Mouse (Mus musculus): ENCODE measurements around the gene Trak1. TPM values are rescaled to one million over a fixed set of nuclear protein-coding genes. Genes with fewer than 3 reads are reported as not detected.

Gene Trak1
- polyA plus RNA-seq, 1 experiment from 2014 or later, result 40.3 TPM

DNA sequence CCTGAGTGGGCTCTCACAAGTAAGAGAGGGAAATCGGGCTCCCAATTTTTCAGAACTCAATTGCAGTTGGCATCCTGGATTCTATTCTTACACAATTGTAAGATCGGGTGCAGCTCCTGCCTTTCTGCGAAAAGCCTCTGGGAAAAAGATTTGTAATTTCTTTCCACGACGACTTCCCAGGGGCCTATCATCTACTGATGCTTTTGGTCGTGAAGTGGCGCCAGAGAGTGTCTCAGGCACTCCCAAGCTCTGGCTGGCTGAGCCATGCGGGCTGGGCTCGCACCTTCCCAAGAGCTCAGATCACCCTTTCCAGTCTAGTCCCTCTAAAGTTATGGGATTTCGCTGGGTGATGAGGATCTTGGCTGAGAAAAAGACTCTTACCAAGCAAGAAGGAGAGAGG is 198.8 kb downstream of the Trak1 start:
- no peak for ATAC-seq
- no peak overlapping the region for H3K4me3 ChIP-seq (ENCODE audit: low read depth, low read length)
- H3K27me3 ChIP-seq (replicated peaks; ENCODE audit: control insufficient read depth, insufficient read depth, low read length), result peaks cover 40% of the 10 kb centered on the region
- H3K9ac ChIP-seq (ENCODE audit: low read length), result no peak overlapping the region
- peaks cover 9% of the 10 kb centered on the region for H3K4me1 ChIP-seq (ENCODE audit: control insufficient read depth, insufficient read depth, low read length)
- DNase-seq (ENCODE audit: low spot score), result no peak
- H3K9me3 ChIP-seq (replicated peaks; ENCODE audit: control insufficient read depth, low read length), result no peaks in the 10 kb centered on the region
- H3K4me2 ChIP-seq (ENCODE audit: low read length), result no peak overlapping the region
- 21% methylated on average over 10 of the region's 10 CpGs for WGBS
- no peak overlapping the region for H3K27ac ChIP-seq (ENCODE audit: low read depth, low read length)
- H3K36me3 ChIP-seq (ENCODE audit: control insufficient read depth, insufficient read depth, low read length), result no peaks in the 10 kb centered on the region

GRCm38 (mm10) chr9:121505346-121505745 is 208.0 kb downstream of the Trak1 start:
- Histone ChIP-seq H3K9ac (ENCODE audit: low read length) (no peak overlapping the region), H3K27ac (ENCODE audit: low read depth, low read length) (no peak overlapping the region), H3K36me3 (ENCODE audit: control insufficient read depth, insufficient read depth, low read length) (no peaks in the 10 kb centered on the region), H3K4me1 (ENCODE audit: control insufficient read depth, insufficient read depth, low read length) (no peaks in the 10 kb centered on the region), H3K9me3 (replicated peaks; ENCODE audit: control insufficient read depth, low read length) (no peaks in the 10 kb centered on the region), H3K4me2 (ENCODE audit: low read length) (no peak overlapping the region), H3K27me3 (replicated peaks; ENCODE audit: control insufficient read depth, insufficient read depth, low read length) (no peaks in the 10 kb centered on the region), H3K4me3 (ENCODE audit: low read depth, low read length) (no peak overlapping the region)
- DNase-seq (ENCODE audit: low spot score) (peak; percentile 63), ATAC-seq (no peak)
- WGBS, result 86% methylated on average over 8 of the region's 8 CpGs

GRCm38 (mm10) chr9:121506478-121507180 is 209.3 kb downstream of the Trak1 start:
- H3K4me1 ChIP-seq (ENCODE audit: control insufficient read depth, insufficient read depth, low read length), result no peaks in the 10 kb centered on the region
- no peaks in the 10 kb centered on the region for H3K27me3 ChIP-seq (replicated peaks; ENCODE audit: control insufficient read depth, insufficient read depth, low read length)
- no peaks in the 10 kb centered on the region for H3K9me3 ChIP-seq (replicated peaks; ENCODE audit: control insufficient read depth, low read length)
- ATAC-seq, result no peak
- no peak overlapping the region for H3K4me2 ChIP-seq (ENCODE audit: low read length)
- H3K4me3 ChIP-seq (ENCODE audit: low read depth, low read length), result no peak overlapping the region
- H3K9ac ChIP-seq (ENCODE audit: low read length), result no peak overlapping the region
- no peaks in the 10 kb centered on the region for H3K36me3 ChIP-seq (ENCODE audit: control insufficient read depth, insufficient read depth, low read length)
- no peak overlapping the region; the same call in 1 of the 2 replicates for H3K27ac ChIP-seq (ENCODE audit: low read depth, low read length)
- DNase-seq (ENCODE audit: low spot score), result peak; percentile 60
- WGBS, result 56% methylated on average over 8 of the region's 8 CpGs

DNA sequence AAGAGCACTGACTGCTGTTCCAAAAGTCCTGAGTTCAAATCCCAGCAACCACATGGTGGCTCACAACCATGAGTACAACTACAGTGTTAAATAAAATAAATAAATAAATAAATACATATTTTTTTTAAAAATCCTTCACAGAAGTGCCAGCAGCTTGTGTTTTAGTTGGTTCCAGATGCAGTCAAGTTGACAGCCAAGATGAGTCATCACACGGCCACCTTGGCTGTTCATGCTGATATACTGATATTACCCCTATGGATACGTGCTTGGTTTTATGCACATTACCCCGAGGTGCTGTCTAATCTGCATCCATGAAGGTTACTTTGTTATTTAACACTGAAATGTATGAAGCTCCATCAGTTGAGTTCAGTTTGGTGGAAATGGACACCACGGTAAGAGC is 214.6 kb downstream of the Trak1 start:
- no peak overlapping the region for H3K4me3 ChIP-seq (ENCODE audit: low read depth, low read length)
- no peak overlapping the region for H3K9ac ChIP-seq (ENCODE audit: low read length)
- no peaks in the 10 kb centered on the region for H3K27me3 ChIP-seq (replicated peaks; ENCODE audit: control insufficient read depth, insufficient read depth, low read length)
- H3K27ac ChIP-seq (ENCODE audit: low read depth, low read length), result no peak overlapping the region
- no peaks in the 10 kb centered on the region for H3K4me1 ChIP-seq (ENCODE audit: control insufficient read depth, insufficient read depth, low read length)
- ATAC-seq, result no peak
- DNase-seq (ENCODE audit: low spot score), result no peak
- no peaks in the 10 kb centered on the region for H3K36me3 ChIP-seq (ENCODE audit: control insufficient read depth, insufficient read depth, low read length)
- H3K9me3 ChIP-seq (replicated peaks; ENCODE audit: control insufficient read depth, low read length), result no peaks in the 10 kb centered on the region
- 95% methylated on average over 4 of the region's 4 CpGs for WGBS
- no peak overlapping the region for H3K4me2 ChIP-seq (ENCODE audit: low read length)

DNA sequence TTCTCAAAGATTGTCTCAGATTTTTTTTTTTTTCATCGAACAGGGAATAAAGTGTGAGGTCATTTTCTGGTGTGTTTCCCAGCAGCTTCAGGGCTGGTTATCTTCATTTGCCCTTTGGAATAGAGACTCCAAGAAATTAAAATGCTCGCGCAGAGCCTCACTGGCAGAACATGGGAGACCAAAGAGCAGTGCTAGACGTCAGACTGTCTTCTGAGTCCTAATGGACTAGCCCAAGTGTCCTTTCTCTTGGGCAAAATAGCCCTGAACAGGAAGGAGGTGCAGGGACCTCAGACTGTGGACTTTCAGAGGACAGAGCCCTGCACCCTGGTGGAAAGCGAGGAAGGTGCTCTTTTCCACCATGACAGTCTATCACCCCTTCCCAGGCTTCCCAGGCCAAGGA is 217.2 kb downstream of the Trak1 start:
- Histone ChIP-seq H3K4me2 (ENCODE audit: low read length) (no peak overlapping the region), H3K9me3 (replicated peaks; ENCODE audit: control insufficient read depth, low read length) (no peaks in the 10 kb centered on the region), H3K4me1 (ENCODE audit: control insufficient read depth, insufficient read depth, low read length) (no peaks in the 10 kb centered on the region), H3K36me3 (ENCODE audit: control insufficient read depth, insufficient read depth, low read length) (no peaks in the 10 kb centered on the region), H3K27me3 (replicated peaks; ENCODE audit: control insufficient read depth, insufficient read depth, low read length) (no peaks in the 10 kb centered on the region), H3K4me3 (ENCODE audit: low read depth, low read length) (no peak overlapping the region), H3K27ac (ENCODE audit: low read depth, low read length) (no peak overlapping the region), H3K9ac (ENCODE audit: low read length) (no peak overlapping the region)
- ATAC-seq (no peak), DNase-seq (ENCODE audit: low spot score) (no peak)
- 86% methylated on average over 5 of the region's 5 CpGs for WGBS

DNA sequence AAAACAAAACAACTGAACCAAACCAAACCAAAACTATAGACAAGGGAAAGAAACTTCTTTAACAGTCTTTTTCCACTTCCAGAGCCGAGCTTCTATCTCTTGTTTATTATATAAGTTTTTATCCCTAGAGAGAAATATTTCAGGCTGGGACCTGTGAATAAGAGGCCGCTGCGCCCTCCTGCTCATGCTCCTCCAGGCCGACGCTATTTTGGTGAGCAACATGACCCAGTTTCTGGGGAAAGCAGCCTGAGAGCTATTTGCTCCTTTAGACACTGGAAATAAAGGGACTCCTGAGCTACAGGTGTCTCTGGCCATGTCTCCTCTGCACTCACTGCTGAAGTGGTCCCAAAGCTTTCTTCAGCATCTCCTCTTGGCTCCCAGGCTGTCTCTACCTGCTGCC is 222.7 kb downstream of the Trak1 start:
- no peak for DNase-seq (ENCODE audit: low spot score)
- H3K9me3 ChIP-seq (replicated peaks; ENCODE audit: control insufficient read depth, low read length), result no peaks in the 10 kb centered on the region
- H3K4me3 ChIP-seq (ENCODE audit: low read depth, low read length), result no peak overlapping the region
- ATAC-seq, result no peak
- no peak overlapping the region for H3K4me2 ChIP-seq (ENCODE audit: low read length)
- 86% methylated on average over 5 of the region's 5 CpGs for WGBS
- no peaks in the 10 kb centered on the region for H3K36me3 ChIP-seq (ENCODE audit: control insufficient read depth, insufficient read depth, low read length)
- no peaks in the 10 kb centered on the region for H3K27me3 ChIP-seq (replicated peaks; ENCODE audit: control insufficient read depth, insufficient read depth, low read length)
- no peak overlapping the region for H3K9ac ChIP-seq (ENCODE audit: low read length)
- no peaks in the 10 kb centered on the region for H3K4me1 ChIP-seq (ENCODE audit: control insufficient read depth, insufficient read depth, low read length)
- H3K27ac ChIP-seq (ENCODE audit: low read depth, low read length), result no peak overlapping the region

Other genes starting within 250 kb of the Trak1 start
- gene Ulk4, start 20.3 kb upstream of the Trak1 start, polyA plus RNA-seq (2014; fragmentation: Nextera tagmentation; extraction: Ambion mirVana), result 105 and 131 TPM in 2 replicates
- 27.1 and 30.2 TPM in 2 replicates for gene Cck, start 198.2 kb downstream of the Trak1 start, polyA plus RNA-seq (2014; fragmentation: Nextera tagmentation; extraction: Ambion mirVana)